Mouse (Mus musculus): ENCODE results near the gene Gys1.
A peak's percentile ranks its signal among the peaks of the same experiment; 100 is the strongest.
"Not testable (repeated sequence)": the region's sequence is repeated elsewhere in the genome, so short reads cannot be mapped to it uniquely, and the experiment has no call there.

Gene Gys1

DNA sequence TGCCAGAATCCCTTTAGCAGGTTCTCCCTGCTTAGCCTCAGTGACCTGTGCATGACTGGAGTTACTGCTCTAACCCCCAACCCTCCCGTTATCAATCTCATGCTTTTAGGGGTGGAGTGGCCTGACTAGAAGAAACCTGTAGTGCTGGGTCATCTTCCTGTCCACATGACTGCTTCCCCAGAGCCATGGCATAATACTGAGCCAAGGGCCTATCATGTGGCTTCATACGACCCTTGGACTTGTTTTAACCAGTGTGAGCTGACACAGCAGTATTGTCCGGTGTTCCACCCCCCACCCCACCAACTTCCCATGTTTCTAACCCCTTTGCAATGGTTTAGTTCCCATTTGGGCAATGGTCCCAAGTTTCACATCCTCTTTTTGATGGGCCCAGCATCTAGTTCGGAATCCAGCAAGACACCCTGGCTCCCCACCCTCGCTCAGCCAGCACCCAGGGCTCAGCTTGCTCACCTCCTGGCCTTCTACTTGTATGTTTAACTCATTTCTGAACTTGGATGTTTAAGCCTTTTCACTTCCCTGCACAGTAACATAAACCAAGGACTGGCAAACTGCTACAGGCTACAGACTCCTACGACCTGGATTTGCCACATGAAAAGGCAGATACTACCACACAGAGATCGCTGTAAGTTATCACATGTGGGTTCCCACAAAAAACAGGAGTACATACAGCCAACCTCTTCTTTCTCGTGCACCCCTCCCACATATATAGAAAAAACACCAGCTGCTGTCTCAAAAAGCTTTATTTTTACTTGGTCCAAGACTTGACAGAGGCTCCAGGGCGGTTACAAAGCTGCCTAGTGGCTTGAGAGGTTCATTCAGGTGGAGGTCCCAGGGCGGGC, 22.8 kb downstream of the Gys1 start:
- DNase-seq (ENCODE audit: low spot score) = peak; percentile 91

DNA sequence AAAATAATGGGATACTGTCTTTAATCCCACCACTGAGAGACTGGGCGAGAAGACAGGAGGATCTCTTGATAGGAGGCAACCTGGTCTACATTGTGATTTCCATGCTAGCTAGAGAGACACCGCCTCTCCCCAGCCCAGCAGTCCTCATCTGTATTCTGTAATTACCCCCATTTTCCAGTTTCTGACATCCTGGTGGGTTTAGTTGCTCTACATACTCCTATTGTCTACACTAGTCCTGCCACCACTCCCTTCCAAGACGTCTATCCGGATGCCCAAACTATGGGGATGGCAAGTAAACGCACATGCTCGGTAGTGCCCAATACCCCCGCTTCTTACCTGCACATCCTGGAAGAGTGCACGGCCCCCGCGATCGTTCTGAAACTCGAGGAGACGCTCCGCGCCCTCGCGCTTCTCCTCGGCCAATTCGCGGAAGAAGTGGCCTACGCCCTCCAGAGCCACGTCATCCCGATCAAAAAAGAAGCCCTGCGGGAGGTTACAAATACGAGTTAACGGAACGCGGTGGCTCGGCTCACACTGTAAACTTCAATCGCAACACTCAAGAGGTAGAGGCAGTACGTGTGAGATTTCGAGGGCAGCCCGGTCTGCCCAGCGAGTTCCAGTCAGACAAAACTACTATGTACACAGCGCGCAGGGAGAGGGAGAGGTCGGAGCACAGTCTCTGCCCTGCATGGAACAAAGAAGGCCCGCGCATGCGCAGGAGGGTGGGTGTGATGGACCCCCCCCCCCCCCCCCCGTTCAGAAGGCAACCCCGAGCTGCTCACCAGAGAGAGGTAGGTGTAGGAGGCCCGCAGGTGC, 24.3 kb downstream of the Gys1 start:
- peak; percentile 87 for DNase-seq (ENCODE audit: low spot score)

DNA sequence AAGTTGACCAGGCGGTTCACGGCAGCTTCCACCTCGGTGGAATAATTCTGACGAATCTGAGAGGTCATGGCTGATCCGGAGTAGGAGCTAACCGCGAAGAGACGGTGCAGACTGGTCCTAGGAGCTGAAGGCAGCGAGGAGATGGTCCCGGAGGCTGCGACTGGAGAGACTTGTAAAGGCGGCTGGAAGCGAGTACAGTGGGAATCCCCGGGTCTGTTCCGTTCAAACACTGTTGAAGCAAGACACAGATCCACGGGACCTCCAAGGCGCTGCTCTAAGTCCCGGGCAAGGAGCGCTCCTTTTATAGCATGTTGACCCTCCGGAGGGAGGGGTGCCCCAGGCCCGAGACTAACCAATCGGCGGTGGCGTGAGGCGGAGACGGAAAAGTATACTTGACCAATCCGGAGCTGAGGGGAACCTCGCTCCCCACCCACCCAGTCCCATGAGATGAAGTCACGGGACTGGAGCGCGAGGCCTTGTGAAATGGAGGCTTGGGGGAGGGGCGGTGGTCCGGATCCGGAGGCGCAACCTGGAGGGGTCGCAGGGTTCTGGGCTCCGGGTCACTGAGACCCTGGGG, 25.0 kb downstream of the Gys1 start, which contains the start of gene Ftl1:
Gene Ftl1 (minus strand): TSS at position 321 of the 577 bp plus-strand sequence.
- DNase-seq (ENCODE audit: low spot score) = peak; percentile 99

DNA sequence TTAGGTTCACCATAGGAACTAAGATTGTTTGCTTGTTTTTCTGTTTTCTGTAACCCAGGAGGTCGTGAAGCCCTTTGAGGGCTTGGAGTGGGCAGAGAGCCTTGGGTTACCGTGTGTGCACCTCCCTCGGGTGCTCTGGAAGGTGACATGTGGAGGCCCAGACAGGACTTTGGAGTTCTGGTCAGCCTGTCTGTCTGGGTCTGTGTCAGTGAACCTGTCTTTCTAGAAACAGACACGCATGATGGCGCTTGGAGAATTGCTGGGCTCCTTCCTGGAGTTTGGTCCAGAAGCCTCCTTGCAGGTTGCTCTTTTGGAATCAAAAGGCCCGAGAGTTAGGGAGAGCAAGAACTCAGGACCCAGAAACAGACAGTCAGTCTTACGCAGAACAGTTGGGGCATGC, 25.7 kb downstream of the Gys1 start:
- DNase-seq (ENCODE audit: low spot score) = no peak

DNA sequence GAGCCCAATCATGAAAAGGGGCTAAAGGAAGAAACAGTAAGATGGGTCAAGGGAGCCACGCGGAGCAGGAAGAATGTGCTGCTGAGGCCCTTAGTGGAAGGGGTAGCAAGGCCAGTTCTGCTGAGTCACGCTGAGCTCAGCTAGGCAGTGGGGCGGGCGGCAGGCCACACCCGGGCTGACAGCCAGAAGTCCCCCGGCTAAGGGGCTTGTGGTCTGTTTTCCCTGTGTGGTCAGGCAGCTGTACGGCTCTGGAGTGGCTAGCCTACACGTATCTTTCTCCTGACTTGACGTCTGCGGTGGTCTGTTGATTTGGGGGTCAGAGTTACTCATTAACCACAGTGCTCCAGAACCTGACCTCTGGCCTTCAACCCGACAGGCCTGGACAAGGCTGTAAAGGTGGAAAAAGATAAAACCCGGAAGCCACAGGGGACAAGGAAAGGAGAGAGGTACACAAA, 26.2 kb downstream of the Gys1 start:
- DNase-seq (ENCODE audit: low spot score) = peak; percentile 93

DNA sequence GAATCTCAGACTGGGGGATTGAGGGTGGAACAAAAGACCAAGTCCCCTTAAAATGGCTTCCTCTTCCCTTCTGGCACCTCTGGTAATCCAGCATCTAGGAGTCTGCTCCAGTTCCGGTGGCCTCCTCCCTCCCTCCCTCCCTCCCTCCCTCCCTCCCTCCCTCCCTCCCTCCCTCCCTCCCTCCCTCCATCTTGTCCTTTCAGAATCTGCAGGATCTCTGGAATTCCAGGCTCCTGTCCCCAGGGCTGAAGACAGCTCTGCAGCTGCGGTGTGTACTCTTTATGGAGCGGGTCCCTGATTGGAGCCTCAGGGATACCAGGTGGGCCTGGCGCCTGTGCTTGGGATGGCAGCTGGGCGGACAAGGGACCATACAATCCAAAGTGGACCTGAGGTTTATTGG, 26.7 kb downstream of the Gys1 start:
- no peak for DNase-seq (ENCODE audit: low spot score)

DNA sequence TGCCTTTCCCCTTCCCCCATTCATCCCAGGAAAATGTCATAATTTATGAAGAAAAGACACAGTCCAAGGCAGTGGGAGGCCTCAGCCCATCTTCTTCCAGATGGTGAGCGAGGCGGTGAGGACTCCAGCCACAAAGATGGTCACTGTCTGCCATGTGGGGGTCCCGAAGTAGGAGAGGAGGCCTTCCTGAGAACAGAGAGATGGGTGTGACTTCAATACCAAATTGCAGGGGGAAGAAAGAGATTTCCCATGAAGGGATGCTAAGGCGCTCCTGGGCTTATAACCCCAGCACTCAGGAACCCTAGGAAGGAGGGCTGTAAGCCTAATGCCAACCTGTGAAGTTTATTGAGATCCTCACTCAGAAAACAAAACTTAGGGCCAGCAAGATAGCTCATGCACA, 27.1 kb downstream of the Gys1 start:
- DNase-seq (ENCODE audit: low spot score) = no peak

DNA sequence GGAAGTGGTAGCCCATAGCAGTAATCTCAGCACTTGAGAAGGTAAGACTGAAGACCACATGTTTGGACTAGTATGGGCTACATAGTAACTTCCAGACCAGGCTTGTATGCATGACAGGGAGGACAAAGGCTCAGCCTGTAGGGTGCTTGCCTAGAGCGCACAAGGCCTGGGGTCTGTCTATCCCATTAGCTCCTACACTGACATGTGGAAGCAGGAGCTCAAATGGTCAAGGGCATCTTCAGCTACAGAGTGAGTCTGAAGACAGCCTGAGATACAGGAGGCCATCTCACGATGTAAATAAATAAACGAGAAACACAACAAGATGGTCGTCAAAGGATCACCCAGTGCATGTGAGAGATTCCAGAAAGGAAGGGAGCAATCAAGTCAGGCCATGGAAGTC, 27.7 kb downstream of the Gys1 start:
- DNase-seq (ENCODE audit: low spot score) = no peak

DNA sequence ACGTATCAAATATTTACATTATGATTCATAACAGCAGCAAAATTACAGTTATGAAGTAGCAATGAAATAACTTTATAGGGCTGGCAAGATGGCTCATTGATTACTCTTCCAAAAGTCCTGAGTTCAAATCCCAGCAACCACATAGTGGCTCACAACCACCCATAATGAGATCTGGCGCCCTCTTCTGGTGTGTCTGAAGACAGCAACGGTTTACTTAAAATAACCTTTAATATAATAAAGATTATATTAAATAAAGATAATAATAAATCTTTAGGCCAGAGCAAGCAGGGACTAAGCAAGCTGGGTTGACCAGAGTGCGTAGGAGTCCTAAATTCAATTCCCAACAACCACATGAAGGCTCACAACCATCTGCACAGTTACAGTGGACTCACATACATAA, 28.2 kb downstream of the Gys1 start:
- not testable (repeated sequence) for DNase-seq (ENCODE audit: low spot score)

DNA sequence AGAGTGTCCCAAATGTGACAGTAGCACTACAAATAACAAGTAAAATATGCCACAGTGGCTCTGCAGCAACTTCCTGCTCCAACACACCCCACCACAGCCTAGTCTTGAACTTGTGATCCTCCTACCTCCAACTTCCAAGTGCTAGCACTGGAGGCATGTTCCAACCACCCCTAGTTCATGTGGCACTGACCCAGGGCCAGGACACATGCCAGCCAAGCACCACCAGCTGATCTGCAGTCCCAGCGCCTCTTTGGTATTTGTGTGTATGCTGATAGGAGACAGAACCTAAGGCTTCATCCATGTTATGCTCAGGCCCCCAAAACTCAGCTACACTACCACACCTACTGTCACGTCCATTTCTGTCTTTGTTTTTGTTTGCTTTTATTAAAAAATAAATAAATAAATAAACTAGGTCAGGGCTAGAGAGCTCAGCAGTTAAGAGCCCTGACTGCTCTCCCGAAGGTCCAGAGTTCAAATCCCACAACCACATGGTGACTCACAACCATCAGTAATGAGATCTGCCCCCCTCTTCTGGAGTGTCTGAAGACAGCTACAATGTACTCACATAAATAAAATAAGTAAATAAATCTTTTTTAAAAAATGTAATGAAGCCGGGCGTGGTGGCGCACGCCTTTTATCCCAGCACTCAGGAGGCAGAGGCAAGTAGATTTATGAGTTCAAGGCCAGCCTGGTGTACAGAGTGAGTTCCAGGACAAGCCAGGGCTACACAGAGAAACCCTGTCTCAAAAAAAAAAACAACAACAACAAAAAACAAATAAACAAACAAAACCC, 29.5 kb downstream of the Gys1 start:
- DNase-seq (ENCODE audit: low spot score) = no peak

DNA sequence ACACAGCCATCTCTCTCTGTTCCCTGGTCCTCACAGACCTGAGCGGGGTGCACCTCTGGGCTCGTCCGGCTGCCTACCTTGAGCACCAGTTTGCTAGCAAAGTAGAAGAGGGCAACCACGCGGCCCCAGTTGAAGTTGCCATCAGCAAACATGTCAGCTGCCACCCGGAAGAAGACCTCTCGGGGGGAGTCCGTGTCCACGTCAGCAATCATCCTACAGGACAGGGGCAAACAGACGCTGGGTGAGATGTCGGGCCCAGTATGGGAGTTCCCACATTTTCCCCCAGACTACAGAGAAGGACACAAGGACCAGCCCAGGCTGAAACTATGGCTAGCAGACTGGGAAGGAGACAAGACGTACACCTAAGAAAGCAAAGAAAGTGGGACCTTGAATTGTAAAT, 30.5 kb downstream of the Gys1 start:
- no peak for DNase-seq (ENCODE audit: low spot score)

DNA sequence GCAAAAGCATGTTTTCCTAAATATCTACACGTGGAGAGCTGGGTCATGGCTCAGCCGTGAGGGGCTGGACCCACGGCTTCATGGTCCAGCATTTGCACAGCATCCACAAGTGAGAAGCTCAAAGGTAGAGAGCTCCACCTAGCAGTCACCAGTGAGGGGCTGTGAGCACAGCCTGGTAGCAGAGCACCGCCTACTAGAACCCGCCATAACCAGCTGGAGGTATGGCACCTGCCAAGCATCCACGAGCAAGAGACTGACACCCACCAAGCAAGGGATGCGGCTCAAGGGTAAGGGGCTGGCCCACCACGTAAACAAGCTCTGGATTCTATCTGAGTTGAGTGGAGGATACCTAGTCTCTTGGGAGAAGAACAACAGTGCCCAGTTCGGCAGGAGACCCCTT, 30.9 kb downstream of the Gys1 start:
- DNase-seq (ENCODE audit: low spot score) = no peak

DNA sequence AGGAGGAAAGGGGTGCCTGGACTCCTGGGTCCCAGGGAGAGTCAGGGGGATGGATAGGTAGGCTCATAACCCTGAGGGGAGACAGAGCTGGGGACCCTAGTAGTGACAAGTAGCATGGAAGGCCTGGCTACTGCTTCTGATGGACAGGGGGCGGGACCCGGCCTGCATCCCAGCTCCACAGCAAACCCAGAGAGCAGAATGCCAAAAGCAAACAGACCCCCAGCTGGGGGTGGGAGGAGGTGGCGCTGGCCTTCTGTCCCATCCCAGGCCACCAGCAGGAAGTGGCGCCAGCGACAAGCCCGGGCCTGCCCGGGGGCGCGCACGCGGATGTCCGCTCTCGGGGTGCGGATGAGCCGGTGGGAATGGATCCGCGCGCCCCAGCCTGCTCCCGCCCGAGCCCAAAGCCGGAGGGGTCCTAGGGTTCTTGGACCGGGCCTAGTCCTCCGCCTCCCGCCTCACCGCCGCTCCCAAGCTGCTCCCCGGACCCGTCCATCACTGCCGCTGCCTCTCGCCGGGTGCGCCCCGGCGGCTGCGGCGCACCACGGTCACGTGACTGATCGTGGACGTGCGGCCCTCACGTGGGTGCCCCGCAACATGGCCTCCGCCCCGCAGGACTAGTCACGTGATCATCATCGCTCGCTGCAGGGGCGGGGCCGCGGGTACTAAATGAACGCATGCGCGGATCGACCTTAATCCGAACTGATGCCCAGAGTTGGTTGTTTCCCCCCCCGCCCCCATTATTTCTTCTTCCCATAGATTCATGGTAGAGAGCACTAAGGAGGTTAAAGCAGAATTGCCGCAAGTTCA, 31.8 kb downstream of the Gys1 start, which contains the start of gene Bax:
Gene Bax (minus strand): TSS at position 616 of the 807 bp plus-strand sequence.
- DNase-seq (ENCODE audit: low spot score) = peak; percentile 91

DNA sequence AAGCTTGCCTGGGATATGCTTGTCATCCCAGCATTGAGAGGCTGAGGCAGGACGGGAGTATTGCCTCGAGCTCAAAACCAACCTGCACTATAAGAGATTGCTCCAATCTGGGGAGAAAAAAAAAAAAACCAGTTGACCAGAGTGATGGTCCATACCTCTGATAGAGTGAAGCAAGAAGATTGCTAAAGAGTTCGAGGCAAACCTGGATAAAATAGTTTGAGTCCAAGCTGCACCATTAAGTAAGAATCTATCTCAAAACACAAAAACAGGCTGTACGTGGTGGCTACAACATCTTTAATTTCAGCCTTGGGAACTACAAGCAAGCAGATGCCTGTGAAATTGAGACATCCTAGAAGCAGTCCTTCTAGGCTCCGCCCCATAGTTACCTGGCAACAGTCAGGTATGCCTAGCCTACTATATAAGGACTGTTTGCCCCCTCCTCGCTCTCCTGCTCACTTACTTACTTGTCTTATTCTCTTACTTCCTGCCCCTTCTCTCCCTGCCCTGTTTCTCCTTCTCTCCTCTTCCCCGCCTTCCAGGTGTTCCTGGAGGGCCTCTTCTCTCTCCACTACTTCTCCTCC, 32.5 kb downstream of the Gys1 start:
- no peak for DNase-seq (ENCODE audit: low spot score)

DNA sequence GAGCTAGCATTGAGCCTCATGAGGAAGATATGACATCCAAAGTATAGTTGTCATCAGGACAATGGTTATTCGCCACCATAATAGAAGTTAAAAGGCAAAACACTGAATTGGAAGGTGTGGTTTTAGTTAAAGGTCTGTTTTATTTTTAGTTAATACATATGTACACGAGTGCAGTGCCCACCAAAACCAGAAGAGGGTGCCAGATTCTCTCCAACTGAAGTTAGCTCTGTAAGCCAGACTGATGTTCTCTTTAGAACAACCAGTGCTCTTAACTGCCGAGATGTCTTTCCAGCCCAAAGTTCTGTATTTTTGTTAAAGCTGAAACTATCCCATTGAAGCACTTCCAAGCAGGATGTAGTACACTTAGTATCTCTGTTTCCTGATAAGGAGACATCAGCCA, 36.2 kb downstream of the Gys1 start:
- DNase-seq (ENCODE audit: low spot score) = no peak

DNA sequence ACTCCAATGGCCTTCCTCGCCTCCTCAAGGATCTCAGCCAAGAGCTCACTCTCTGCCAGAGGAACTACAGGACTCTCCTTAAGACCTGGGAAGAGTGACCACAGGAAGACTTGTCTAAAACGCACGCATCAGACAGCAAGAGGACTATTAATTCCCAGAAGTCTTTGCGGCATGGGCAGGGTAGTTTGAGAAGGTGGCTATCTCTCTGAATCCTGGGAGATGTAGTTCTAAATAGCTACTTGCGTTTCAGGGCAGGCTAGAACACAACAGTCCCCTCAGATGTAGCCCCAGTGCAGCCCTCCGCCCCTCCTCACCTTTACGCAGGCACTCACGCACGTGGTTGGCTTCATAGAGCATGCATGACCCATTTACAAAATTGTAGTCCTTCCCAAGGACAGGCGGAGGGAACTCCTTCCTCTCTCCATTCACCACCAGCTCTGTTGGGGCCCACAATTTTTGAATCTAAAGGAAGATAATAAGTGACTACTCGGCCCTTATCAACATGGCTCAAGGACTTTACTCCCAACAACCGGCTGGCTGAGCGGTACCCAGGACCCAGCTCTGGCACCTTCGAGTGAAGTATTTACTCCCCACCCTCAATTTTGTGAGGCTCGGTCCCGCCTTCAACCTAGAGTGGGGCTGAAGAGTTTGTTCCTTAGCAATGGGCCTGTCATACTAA, 40.8 kb downstream of the Gys1 start:
- DNase-seq (ENCODE audit: low spot score) = peak; percentile 41

DNA sequence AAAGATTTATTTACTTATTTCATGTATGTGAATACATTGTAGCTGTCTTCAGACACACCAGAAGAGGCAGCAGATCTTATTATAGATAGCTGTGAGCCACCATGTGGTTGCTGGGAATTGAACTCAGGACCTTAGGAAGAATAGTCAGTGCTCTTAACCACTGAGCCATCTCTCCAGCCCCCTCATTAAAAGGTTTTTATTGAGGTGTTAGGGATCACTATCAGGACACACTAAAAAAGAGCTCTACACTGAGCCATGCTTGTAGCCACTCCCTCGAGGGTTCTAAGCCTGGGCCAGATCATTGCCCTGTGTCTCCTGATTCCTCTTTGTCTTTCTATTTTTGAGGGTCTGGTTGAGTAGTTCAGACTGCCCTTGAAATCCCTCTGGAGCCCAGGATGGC, 41.8 kb downstream of the Gys1 start:
- no peak for DNase-seq (ENCODE audit: low spot score)

DNA sequence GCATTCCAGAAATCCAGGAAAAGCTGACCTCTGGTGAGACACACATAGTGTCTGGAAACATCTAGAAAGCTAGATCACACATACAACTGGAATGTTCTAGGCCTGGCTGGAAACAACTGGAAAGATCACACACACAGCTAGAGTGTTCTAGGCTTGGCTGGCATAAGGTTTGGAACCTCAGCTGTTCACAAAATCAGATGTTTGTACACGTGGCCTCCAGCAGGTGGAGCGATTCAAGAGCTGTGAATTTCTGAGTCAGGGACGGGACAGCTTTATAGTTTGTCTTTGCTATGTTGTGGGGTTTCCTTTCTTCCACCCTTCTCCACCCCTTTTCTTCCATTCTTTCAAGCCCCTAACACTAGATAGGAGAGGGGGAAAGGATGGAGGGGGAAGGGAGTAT, 42.4 kb downstream of the Gys1 start:
- no peak for DNase-seq (ENCODE audit: low spot score)

DNA sequence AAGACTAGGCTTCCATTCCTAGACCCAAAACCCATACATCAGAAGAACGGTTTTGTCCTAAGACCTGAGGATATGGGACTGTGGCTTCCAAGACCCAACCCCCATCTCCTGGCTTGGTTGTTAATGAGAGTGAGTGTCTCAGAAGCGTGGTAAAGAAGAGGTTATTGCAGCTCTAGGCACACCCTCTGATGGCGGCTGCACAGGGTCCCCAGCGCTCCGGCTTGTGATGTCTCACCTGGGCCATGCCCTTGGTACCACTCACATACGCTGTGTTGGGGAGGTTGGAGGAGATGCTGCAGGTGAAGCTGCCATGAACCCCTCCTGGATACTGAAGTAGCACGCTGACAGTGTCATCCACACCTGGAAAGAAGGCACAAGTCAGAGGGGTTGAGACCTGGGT, 44.1 kb downstream of the Gys1 start:
- DNase-seq (ENCODE audit: low spot score) = no peak

DNA sequence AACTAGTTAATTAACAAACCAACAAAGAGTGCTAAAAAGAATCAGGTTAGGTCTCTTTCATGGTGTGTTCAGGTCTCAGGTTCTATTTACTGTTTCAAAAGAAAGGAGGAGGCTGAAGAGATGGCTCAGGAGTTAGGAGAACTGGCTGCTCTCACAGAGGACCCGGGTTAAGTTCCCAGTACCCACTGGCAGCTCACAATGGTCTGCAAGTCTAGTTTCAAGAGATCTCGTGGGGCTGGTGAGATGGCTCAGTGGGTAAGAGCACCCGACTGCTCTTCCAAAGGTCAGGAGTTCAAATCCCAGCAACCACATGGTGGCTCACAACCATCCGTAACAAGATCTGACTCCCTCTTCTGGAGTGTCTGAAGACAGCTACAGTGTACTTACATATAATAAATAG, 45.7 kb downstream of the Gys1 start:
- peak; percentile 49 for DNase-seq (ENCODE audit: low spot score)

Measured in yolk sac, embryonic 10.5 days (tissue).